Mouse (Mus musculus) left cerebral cortex, adult 2 months (tissue): ENCODE measurements around the gene Plod1. TPM values are rescaled to one million over a fixed set of nuclear protein-coding genes. Genes with fewer than 3 reads are reported as not detected.

ENCODE experiments used
- DNase-seq, 2 experiments: peaks; one replicate each; pipeline ENCODE4 v3.0.0; 2021 to 2022; ENCODE audit warnings: low spot score in 2 of 2, mixed read lengths in 1 of 2; ENCODE audit errors: extremely low spot score in 1 of 2
- H3K27ac ChIP-seq: fragments of 200-600 bp; 2 replicates; pipeline ENCODE4 v1.8.1; 2022
- H3K4me3 ChIP-seq: fragments of 200-600 bp; 2 replicates; pipeline ENCODE4 v1.8.1; 2022
- CTCF ChIP-seq: fragments of 200-600 bp; IDR thresholded peaks from 2 replicates; pipeline ENCODE4 v1.8.1; 2022; ENCODE audit warnings: antibody characterized with exemption, mild to moderate bottlenecking, moderate library complexity
- intact Hi-C: fragments of 180-260 bp; cut with DNase I; formaldehyde crosslinking; loops from one replicate; pipeline ENCODE4 v1.15.1; 2025
- total RNA-seq, 2 experiments: library from RNA; stranded (reverse); gene quantifications; 2 replicates each; pipeline ENCODE4 v1.2.3; 2021

The Plod1 gene
- total RNA-seq, 2 experiments from 2014 or later, result 14.2 to 14.4 TPM

DNA sequence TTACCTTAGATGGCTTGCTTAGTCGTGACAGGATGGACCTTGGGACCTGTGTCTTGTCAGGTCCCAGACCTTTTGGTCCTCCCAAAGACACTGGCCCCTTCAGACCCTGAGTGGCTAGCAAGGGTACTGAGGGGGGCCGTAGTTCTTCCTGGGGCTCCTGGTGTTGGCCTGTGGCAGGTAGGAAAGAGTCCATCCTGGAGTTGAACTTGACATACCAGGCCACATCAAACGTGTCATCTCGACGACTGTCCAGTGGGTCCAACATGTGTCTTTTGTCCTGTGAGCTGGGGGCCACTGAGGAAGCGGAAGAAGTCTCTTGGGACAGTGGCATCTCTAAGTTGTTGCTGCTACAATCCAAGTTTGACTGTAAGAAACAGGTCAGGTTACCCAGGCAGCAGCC is 70.9 kb downstream of the Plod1 start:
- Histone ChIP-seq H3K27ac (no peak overlapping the region), H3K4me3 (no peak overlapping the region)
- intact Hi-C loops, result no loop called here
- TF ChIP-seq CTCF, result no peak
- DNase-seq, result no peak

- TF ChIP-seq CTCF, result no peak
- no peak for DNase-seq
- H3K4me3 ChIP-seq, result no peak overlapping the region
- intact Hi-C loops, result no loop called here
- no peak overlapping the region for H3K27ac ChIP-seq
Measured at GRCm38 (mm10) chr4:147862051-147862450, 74.5 kb downstream of the Plod1 start.

Other genes with a start within 250 kb of the Plod1 start
- gene Zfp534, start 234.2 kb downstream of the Plod1 start, total RNA-seq, result not detected
- gene Zfp984, start 127.0 kb downstream of the Plod1 start, total RNA-seq, result 1 to 10 TPM; 1.6 to 2.1 TPM
- 10 to 100 TPM; 18.2 to 21.5 TPM for gene Zfp933, start 88.4 kb downstream of the Plod1 start, total RNA-seq
- 10 to 100 TPM; 18.6 to 20.3 TPM for gene Miip, start 68.0 kb downstream of the Plod1 start, total RNA-seq
- 10 to 100 TPM in 1 of 2 experiments, 1 to 10 TPM in 1; 9.9 to 11.8 TPM for gene Fv1, start 67.8 kb downstream of the Plod1 start, total RNA-seq
- gene Mfn2, start 32.1 kb downstream of the Plod1 start, total RNA-seq, result 100 to 1,000 TPM; 181 to 199 TPM
- gene 2510039O18Rik, start 4.1 kb upstream of the Plod1 start, total RNA-seq, result 10 to 100 TPM; 28.9 to 31.2 TPM
- gene Nppb, start 49.0 kb upstream of the Plod1 start, total RNA-seq, result not detected
- not detected for gene Nppa, start 64.0 kb upstream of the Plod1 start, total RNA-seq
- 10 to 100 TPM; 81.4 to 84.4 TPM for gene Clcn6, start 102.1 kb upstream of the Plod1 start, total RNA-seq
- 10 to 100 TPM; 30.7 to 32.0 TPM for gene Mthfr, start 102.3 kb upstream of the Plod1 start, total RNA-seq
- 10 to 100 TPM in 1 of 2 experiments, 1 to 10 TPM in 1; 6.6 to 10.2 TPM for gene Agtrap, start 151.3 kb upstream of the Plod1 start, total RNA-seq
- 10 to 100 TPM; 14.2 to 16.1 TPM for gene Mad2l2, start 193.6 kb upstream of the Plod1 start, total RNA-seq
- under 1 TPM; 0.20 to 0.30 TPM for gene Draxin, start 193.9 kb upstream of the Plod1 start, total RNA-seq
- gene Fbxo6, start 215.4 kb upstream of the Plod1 start, total RNA-seq, result 10 to 100 TPM; 28.9 to 30.2 TPM
- gene Fbxo44, start 223.7 kb upstream of the Plod1 start, total RNA-seq, result 100 to 1,000 TPM; 140 to 156 TPM
- 100 to 1,000 TPM; 101 to 107 TPM for gene Fbxo2, start 223.9 kb upstream of the Plod1 start, total RNA-seq